Mouse (Mus musculus) frontal cortex, adult 2 months (tissue): Measurements from ENCODE around the gene Prkce. TPM values are rescaled to one million over a fixed set of nuclear protein-coding genes. Genes with fewer than 3 reads are reported as not detected.

Experiments
- DNase-seq, 2 experiments: peaks; one replicate each; pipeline ENCODE4 v3.0.0; 2022; ENCODE audit warnings: low spot score in 1 of 2; ENCODE audit errors: extremely low spot score in 1 of 2
- polyA plus RNA-seq: library from polyadenylated mRNA; depleted of rRNA; stranded (reverse); fragments of >200 nt; gene quantifications from 2 replicates; pipeline ENCODE4 v1.2.3, GENCODE M21; 2012

Gene Prkce
- polyA plus RNA-seq, 1 experiment, result 96.6 TPM

GRCm38 (mm10) chr17:86170164-86170958 lies 2.8 kb downstream of the Prkce start:
- no peak for DNase-seq

- DNase-seq, result no peak
Observed at GRCm38 (mm10) chr17:86175516-86175915, 7.9 kb downstream of the Prkce start.

GRCm38 (mm10) chr17:86176722-86177121 lies 9.1 kb downstream of the Prkce start:
- no peak for DNase-seq

- no peak for DNase-seq
Observed at GRCm38 (mm10) chr17:86183788-86184187, 16.2 kb downstream of the Prkce start.

- DNase-seq, result no peak
Observed at GRCm38 (mm10) chr17:86184552-86185209, 17.1 kb downstream of the Prkce start.

- peak in 1 of 2 experiments; percentile 55 for DNase-seq
Observed at GRCm38 (mm10) chr17:86185584-86185983, 18.0 kb downstream of the Prkce start.

- DNase-seq, result no peak
Observed at GRCm38 (mm10) chr17:86187777-86188176, 20.2 kb downstream of the Prkce start.

- DNase-seq, result no peak
Observed at GRCm38 (mm10) chr17:86193979-86194378, 26.4 kb downstream of the Prkce start.

- DNase-seq, result no peak
Observed at GRCm38 (mm10) chr17:86194921-86195320, 27.3 kb downstream of the Prkce start.

GRCm38 (mm10) chr17:86198496-86199465 lies 31.2 kb downstream of the Prkce start:
- DNase-seq, result no peak

- no peak for DNase-seq
Observed at GRCm38 (mm10) chr17:86201981-86202380, 34.4 kb downstream of the Prkce start.

GRCm38 (mm10) chr17:86202972-86203371 lies 35.4 kb downstream of the Prkce start:
- DNase-seq, result no peak

- no peak for DNase-seq
Observed at GRCm38 (mm10) chr17:86203531-86204450, 36.2 kb downstream of the Prkce start.

- DNase-seq, result no peak
Observed at GRCm38 (mm10) chr17:86206289-86206688, 38.7 kb downstream of the Prkce start.

GRCm38 (mm10) chr17:86208057-86208820 lies 40.7 kb downstream of the Prkce start:
- DNase-seq, result no peak

GRCm38 (mm10) chr17:86208821-86209186 lies 41.2 kb downstream of the Prkce start:
- DNase-seq, result no peak

- no peak for DNase-seq
Observed at GRCm38 (mm10) chr17:86209680-86210251, 42.2 kb downstream of the Prkce start.

GRCm38 (mm10) chr17:86212204-86212603 lies 44.6 kb downstream of the Prkce start:
- no peak for DNase-seq

- DNase-seq, result peak; percentile 76 to 77
Observed at GRCm38 (mm10) chr17:86214285-86214684, 46.7 kb downstream of the Prkce start.
